Mouse (Mus musculus) hindbrain, embryonic 12.5 days (tissue): Measurements from ENCODE around the gene Ano8. TPM values are rescaled to one million over a fixed set of nuclear protein-coding genes. Genes with fewer than 3 reads are reported as not detected.
A peak's percentile ranks its signal among the peaks of the same experiment; 100 is the strongest.

Experiments used
- ATAC-seq: fragments of 200-750 bp; cut with Nextera tagmentation; 2 replicates; pipeline ENCODE4 v1.8.0; 2017; ENCODE audit warnings: moderate TSS enrichment; ENCODE audit not compliant: low FRiP score
- H3K27ac ChIP-seq: fragments of 300-500 bp; sonication (generic); 2 replicates; pipeline ENCODE4 v1.5.1; 2016; ENCODE audit warnings: mild to moderate bottlenecking
- H3K27me3 ChIP-seq: fragments of 300-500 bp; sonication (generic); 2 replicates; pipeline ENCODE4 v1.6.1; 2016; ENCODE audit warnings: mild to moderate bottlenecking
- H3K36me3 ChIP-seq: fragments of 300-500 bp; sonication (generic); 2 replicates; pipeline ENCODE4 v1.6.1; 2016; ENCODE audit warnings: mild to moderate bottlenecking
- H3K4me1 ChIP-seq: fragments of 300-500 bp; sonication (generic); 2 replicates; pipeline ENCODE4 v1.6.1; 2016
- H3K4me2 ChIP-seq: fragments of 300-500 bp; sonication (generic); replicated peaks from 2 replicates; pipeline ENCODE4 v1.6.1; 2016; ENCODE audit warnings: mild to moderate bottlenecking
- H3K4me3 ChIP-seq: fragments of 300-500 bp; sonication (generic); 2 replicates; pipeline ENCODE4 v1.5.1; 2016; ENCODE audit warnings: mild to moderate bottlenecking
- H3K9ac ChIP-seq: fragments of 300-500 bp; sonication (generic); 2 replicates; pipeline ENCODE4 v1.6.1; 2016; ENCODE audit warnings: mild to moderate bottlenecking, moderate library complexity
- H3K9me3 ChIP-seq: fragments of 300-500 bp; sonication (generic); replicated peaks from 2 replicates; pipeline ENCODE4 v1.6.1; 2016; ENCODE audit warnings: mild to moderate bottlenecking
- WGBS: fragments of 180-500 bp; shearing (Covaris S2); methylation state at CpG from one replicate; pipeline ENCODE4 v1.1.7; 2016; 5-methylcytosine and 5-hydroxymethylcytosine counted together
- polyA plus RNA-seq: library from polyadenylated mRNA; unstranded; fragments of >200 nt; fragmentation: Nextera tagmentation; extraction: Ambion mirVana; gene quantifications from 2 replicates; pipeline ENCODE4 v1.2.1, GENCODE M21; 2016

Ano8 gene
- polyA plus RNA-seq, 1 experiment from 2014 or later = 18.0 TPM

- peaks cover 71% of the 10 kb centered on the region for H3K36me3 ChIP-seq
- H3K27me3 ChIP-seq = peaks cover 7% of the 10 kb centered on the region; the same call in 1 of the 2 replicates
- H3K9ac ChIP-seq = peak overlapping the region; percentile 74; the same call in 1 of the 2 replicates
- H3K4me3 ChIP-seq = peak overlapping the region; percentile 54
- peak overlapping the region; percentile 77 for H3K4me2 ChIP-seq
- ATAC-seq = peak; percentile 21; the same call in 1 of the 2 replicates
- H3K9me3 ChIP-seq = no peaks in the 10 kb centered on the region
- H3K4me1 ChIP-seq = peaks cover 19% of the 10 kb centered on the region
- 32% methylated on average over 4 of the region's 4 CpGs for WGBS
- peak overlapping the region; percentile 90 for H3K27ac ChIP-seq
These were observed 10.1 kb downstream of the Ano8 start for GRCm38 (mm10) chr8:71475702-71476075.

GRCm38 (mm10) chr8:71474785-71475701 is 10.7 kb downstream of the Ano8 start:
- Histone ChIP-seq H3K9ac (no peak overlapping the region), H3K4me1 (peaks cover 24% of the 10 kb centered on the region), H3K27me3 (peaks cover 7% of the 10 kb centered on the region; the same call in 1 of the 2 replicates), H3K27ac (peak overlapping the region; percentile 90), H3K4me3 (no peak overlapping the region), H3K36me3 (peaks cover 64% of the 10 kb centered on the region), H3K9me3 (no peaks in the 10 kb centered on the region), H3K4me2 (no peak overlapping the region)
- WGBS = 87% methylated on average over 25 of the region's 25 CpGs
- ATAC-seq = 0 out of 2 replicates have a peak, but pooled peaks have one; percentile 5

DNA sequence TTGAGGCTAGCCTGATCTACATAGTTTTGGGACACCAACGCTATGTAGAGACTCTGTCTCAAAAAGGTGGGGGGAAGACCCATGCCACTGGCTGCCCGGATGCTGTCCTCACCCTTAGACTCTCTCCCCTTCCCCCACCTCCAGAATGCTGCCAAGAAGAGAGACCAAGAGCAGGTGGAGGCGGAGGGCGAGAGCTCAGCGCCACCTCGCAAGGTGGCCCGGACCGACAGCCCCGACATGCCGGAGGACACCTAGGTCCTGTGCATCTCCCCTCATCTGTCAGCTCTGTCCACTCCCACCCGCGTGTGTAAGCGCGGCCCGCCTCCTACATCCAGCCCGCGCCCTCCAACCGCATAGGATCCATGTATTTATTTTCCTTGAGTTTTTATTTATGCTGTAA is 11.4 kb downstream of the Ano8 start:
- Histone ChIP-seq H3K27me3 (peaks cover 7% of the 10 kb centered on the region; the same call in 1 of the 2 replicates), H3K36me3 (peaks cover 57% of the 10 kb centered on the region), H3K4me3 (no peak overlapping the region), H3K9me3 (no peaks in the 10 kb centered on the region), H3K4me1 (peaks cover 29% of the 10 kb centered on the region), H3K27ac (no peak overlapping the region), H3K4me2 (no peak overlapping the region), H3K9ac (no peak overlapping the region)
- WGBS = 95% methylated on average over 18 of the region's 18 CpGs
- no peak for ATAC-seq

GRCm38 (mm10) chr8:71472601-71473386 is 13.0 kb downstream of the Ano8 start:
- no peak for ATAC-seq
- no peak overlapping the region for H3K4me2 ChIP-seq
- H3K9ac ChIP-seq = no peak overlapping the region
- no peaks in the 10 kb centered on the region for H3K9me3 ChIP-seq
- 87% methylated on average over 8 of the region's 8 CpGs for WGBS
- no peaks in the 10 kb centered on the region for H3K27me3 ChIP-seq
- peaks cover 45% of the 10 kb centered on the region for H3K36me3 ChIP-seq
- H3K4me3 ChIP-seq = no peak overlapping the region
- H3K27ac ChIP-seq = no peak overlapping the region
- peaks cover 29% of the 10 kb centered on the region for H3K4me1 ChIP-seq

GRCm38 (mm10) chr8:71471861-71472260 is 13.9 kb downstream of the Ano8 start:
- Histone ChIP-seq H3K36me3 (peaks cover 45% of the 10 kb centered on the region), H3K4me2 (no peak overlapping the region), H3K27me3 (no peaks in the 10 kb centered on the region), H3K27ac (no peak overlapping the region), H3K9ac (no peak overlapping the region), H3K4me1 (peaks cover 22% of the 10 kb centered on the region), H3K9me3 (no peaks in the 10 kb centered on the region), H3K4me3 (no peak overlapping the region)
- WGBS = 93% methylated on average over 17 of the region's 17 CpGs
- no peak for ATAC-seq

DNA sequence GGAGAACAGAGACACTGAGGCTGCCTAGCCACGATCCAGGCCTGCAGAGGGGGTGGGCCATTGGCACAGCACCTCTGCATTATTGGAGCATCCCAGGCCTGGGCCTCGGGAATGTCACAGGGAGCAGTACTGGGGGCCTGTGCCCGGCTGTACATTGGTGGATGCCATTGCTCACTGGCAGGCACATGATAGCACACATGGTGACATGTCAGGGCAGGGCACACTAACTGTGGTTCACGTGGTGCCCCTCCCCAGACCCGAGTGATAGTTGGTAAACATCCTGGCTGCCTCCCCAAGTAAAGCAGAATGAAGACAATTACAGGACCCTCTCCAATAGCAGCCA is 14.9 kb downstream of the Ano8 start:
- H3K9ac ChIP-seq = no peak overlapping the region
- H3K4me1 ChIP-seq = peaks cover 20% of the 10 kb centered on the region
- no peaks in the 10 kb centered on the region for H3K9me3 ChIP-seq
- H3K36me3 ChIP-seq = peaks cover 45% of the 10 kb centered on the region
- H3K4me2 ChIP-seq = no peak overlapping the region
- no peak overlapping the region for H3K27ac ChIP-seq
- WGBS = 86% methylated on average over 5 of the region's 5 CpGs
- no peaks in the 10 kb centered on the region for H3K27me3 ChIP-seq
- no peak for ATAC-seq
- no peak overlapping the region for H3K4me3 ChIP-seq

- H3K9me3 ChIP-seq = no peaks in the 10 kb centered on the region
- peak overlapping the region; percentile 87; the same call in 1 of the 2 replicates for H3K27ac ChIP-seq
- peaks cover 44% of the 10 kb centered on the region for H3K36me3 ChIP-seq
- H3K4me2 ChIP-seq = peak overlapping the region; percentile 90
- peak overlapping the region; percentile 90 for H3K4me3 ChIP-seq
- peaks cover 21% of the 10 kb centered on the region for H3K4me1 ChIP-seq
- no peaks in the 10 kb centered on the region for H3K27me3 ChIP-seq
- ATAC-seq = no peak
- peak overlapping the region; percentile 84 for H3K9ac ChIP-seq
- WGBS = 84% methylated on average over 3 of the region's 3 CpGs
These were observed 15.4 kb downstream of the Ano8 start for GRCm38 (mm10) chr8:71470146-71470912.

GRCm38 (mm10) chr8:71469411-71469810 is 16.4 kb downstream of the Ano8 start:
- Histone ChIP-seq H3K4me1 (peaks cover 24% of the 10 kb centered on the region), H3K27ac (peak overlapping the region; percentile 87), H3K4me2 (peak overlapping the region; percentile 90), H3K9me3 (no peaks in the 10 kb centered on the region), H3K36me3 (peaks cover 34% of the 10 kb centered on the region), H3K9ac (peak overlapping the region; percentile 84), H3K4me3 (peak overlapping the region; percentile 90), H3K27me3 (no peaks in the 10 kb centered on the region)
- ATAC-seq = peak; percentile 42
- 1% methylated on average over 24 of the region's 24 CpGs for WGBS

DNA sequence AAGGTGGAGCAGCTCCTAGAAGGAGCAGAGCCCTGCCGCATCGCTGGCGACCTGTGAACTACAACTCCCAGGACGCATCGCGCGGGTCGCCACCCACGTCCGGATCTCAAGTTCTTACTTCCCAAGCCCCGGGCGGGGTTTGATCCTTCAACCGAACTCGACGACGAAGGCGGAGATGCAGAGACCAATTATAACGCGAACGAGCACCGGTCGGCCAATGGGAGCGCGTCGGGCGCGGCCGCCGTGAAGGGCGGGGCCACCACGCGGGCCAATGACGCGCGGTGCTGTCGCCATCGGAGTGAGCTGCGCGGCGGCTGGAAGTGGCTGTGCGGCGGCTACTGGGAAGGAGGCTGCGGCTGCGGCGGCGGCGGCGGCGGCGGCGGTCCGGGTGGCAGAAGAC is 16.8 kb downstream of the Ano8 start, which contains the start of gene Dda1:
Gene Dda1 (plus strand): TSS at position 284 of the 400 bp plus-strand sequence.
- Histone ChIP-seq H3K9me3 (no peaks in the 10 kb centered on the region), H3K4me1 (peaks cover 28% of the 10 kb centered on the region), H3K4me3 (peak within 1 kb of the TSS; percentile 90), H3K36me3 (peaks cover 29% of the 10 kb centered on the region), H3K27me3 (no peaks in the 10 kb centered on the region), H3K9ac (peak within 1 kb of the TSS; percentile 84), H3K27ac (peak within 1 kb of the TSS; percentile 87), H3K4me2 (peak within 1 kb of the TSS; percentile 90)
- ATAC-seq = peak; percentile 88
- under 1% methylated on average over 50 of the region's 52 CpGs for WGBS

DNA sequence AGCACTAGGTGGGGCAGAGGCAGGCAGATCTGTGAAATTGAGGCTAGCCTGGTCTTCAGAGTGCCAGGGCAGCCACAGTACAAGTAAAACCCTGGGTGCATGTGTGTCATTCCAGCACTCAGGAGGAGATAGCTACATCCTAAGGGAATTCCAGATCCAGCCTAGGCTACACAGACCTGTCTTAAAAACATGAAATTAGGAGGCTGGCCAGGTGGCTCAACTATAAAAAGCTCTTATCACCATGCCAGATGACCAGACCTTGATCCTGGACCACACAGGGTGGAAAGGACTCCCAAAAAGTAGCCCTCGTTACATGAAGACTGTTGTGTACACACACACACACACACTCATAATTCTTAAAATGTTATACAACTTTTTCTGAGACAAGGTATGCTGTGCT is 17.8 kb downstream of the Ano8 start:
- Histone ChIP-seq H3K27me3 (no peaks in the 10 kb centered on the region), H3K4me3 (no peak overlapping the region), H3K4me2 (no peak overlapping the region), H3K4me1 (peaks cover 32% of the 10 kb centered on the region), H3K36me3 (peaks cover 20% of the 10 kb centered on the region), H3K9me3 (no peaks in the 10 kb centered on the region), H3K27ac (no peak overlapping the region), H3K9ac (no peak overlapping the region)
- WGBS = 88% methylated on average over 1 of the region's 1 CpGs
- no peak for ATAC-seq

GRCm38 (mm10) chr8:71467201-71467600 is 18.6 kb downstream of the Ano8 start:
- Histone ChIP-seq H3K27me3 (no peaks in the 10 kb centered on the region), H3K4me3 (no peak overlapping the region), H3K4me1 (peaks cover 39% of the 10 kb centered on the region), H3K36me3 (peaks cover 12% of the 10 kb centered on the region), H3K9me3 (no peaks in the 10 kb centered on the region), H3K27ac (no peak overlapping the region), H3K9ac (no peak overlapping the region), H3K4me2 (no peak overlapping the region)
- no peak for ATAC-seq
- WGBS = 91% methylated on average over 2 of the region's 2 CpGs
